Mouse (Mus musculus) layer of hippocampus, adult 9-10 months (tissue): ENCODE results near the gene Rere.

Experiments
- DNase-seq: peaks from one replicate; pipeline ENCODE4 v3.0.0; 2022; ENCODE audit warnings: low spot score

Rere gene

DNA sequence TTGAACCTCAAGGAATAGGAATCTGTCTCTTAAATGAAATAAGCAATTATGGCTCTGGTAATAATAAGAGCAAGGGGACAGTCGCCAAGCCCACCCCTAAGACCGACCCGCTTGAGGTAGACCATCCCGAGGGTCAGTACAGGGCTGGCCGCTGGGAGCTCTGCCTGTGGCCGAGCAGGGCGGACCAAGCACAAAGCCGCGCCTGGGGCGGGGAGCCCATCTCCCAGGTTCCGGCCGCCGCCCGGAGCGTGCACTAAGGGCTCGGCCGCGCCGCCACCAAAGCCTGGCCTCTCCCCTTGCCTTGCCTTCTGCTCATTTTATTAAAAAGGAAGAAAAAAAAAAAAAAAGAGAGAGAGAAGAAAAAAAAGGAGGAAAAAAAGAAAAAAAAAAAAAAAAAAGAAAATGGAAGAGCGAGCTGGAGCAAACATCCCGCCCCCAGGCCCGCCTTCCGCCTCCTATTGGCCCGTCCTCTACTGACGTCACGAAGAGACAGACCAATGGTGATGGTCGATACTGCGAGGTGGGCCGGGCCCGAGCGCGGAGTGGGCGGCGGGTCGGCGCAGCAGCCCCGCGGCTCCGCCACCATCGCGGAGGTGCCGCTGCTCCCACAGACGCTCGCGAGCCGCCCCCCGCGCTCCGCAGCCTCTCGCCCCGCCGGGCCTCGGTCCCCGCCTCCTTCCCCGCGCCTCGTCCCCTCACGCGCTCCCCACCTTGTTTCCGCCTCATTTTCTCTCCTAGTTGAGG lies at the start of gene Rere:
Gene Rere (plus strand): TSS at position 629 of the 744 bp plus-strand sequence.
- DNase-seq, result peak; percentile 97

DNA sequence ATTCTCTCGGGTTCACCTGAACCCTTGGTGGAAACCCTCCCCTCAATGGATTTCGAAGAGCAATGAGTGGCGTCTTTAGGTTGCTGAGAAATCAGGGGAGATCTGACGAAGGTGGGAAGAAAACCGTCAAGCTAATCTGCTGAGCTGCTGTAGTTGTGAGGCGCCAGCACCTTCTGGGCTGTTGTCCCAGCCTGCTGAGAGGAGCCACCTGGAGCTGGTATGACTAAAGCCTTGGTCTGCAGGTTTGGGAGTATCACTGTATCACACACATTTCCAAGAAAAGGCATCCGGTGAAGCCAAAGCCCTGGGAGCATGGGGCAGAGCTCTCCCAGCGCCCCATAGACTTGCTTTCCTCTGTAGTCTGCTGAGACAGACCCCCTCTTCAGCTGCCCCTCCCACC lies 49.6 kb upstream of the Rere start:
- DNase-seq, result no peak

DNA sequence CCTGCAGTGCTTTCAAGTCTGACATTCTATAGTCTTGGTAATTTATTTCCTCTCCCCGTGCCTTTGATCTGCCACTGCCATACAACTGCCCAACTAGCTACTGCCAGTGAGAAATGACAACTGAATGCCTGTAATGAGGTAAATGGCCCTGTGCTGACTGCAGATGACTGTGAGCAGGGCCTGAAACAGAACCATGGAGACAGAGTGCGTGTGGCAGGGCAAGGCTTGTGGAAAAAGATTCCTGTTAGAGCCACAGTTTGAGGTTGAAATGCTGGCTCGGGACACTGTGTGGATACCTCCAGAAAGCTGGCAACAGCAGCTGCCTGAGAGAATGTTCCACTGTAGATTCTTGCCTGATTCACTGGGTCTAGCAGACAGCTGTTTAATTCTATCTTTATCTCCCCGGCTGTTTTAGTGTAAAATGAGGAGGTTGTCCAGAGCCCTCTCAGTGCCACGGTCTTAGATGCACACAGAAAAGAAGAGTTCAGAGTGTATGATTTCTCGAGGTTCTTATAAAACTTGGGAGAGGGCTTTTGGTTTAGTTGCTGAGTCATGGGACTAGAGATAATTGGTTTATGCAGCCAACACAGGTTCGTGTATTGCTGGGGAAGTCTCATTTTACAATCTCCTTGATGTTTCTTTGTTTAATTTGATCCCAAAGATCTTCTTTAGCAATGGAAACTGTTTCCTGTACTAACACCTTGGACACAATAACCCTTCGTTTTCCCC lies 46.7 kb upstream of the Rere start:
- DNase-seq, result no peak

DNA sequence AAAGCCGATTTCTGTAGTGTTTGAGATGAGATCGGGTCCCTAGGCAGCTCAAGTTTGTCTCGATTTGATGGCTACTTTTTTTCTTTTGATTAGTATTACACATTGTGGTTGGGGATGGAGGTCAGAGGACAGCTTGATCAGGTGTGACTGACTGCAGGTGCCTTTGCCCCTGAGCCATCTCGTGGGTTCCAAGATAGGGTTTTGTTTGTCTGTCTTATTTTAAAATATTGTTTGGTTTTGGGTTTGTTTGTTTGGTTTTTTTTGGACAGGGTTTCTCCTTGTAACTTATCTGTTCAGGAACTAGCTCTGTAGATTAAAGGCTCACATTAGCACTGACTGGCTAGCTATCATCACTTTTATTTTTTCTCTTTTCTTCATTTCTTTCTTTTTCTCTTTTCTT lies 45.9 kb upstream of the Rere start:
- no peak for DNase-seq

DNA sequence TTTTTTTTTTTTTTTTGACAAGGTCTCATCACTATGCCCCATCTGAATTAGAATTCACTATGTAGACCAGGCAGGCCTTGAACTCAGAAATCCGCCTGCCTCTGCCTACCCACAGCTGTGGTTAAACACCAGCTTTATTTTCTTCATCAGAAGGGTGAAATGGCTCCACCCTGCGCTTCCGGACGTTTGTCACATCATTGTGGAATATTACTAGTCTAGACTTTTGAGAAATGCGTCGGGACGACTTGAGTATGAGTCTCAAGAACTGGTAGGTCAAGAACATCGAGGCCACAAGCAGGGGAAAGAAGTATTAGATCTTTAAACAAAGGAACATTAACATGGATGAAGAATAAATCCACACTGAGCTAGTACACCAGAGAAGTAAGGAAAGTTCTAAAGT lies 45.4 kb upstream of the Rere start:
- no peak for DNase-seq

DNA sequence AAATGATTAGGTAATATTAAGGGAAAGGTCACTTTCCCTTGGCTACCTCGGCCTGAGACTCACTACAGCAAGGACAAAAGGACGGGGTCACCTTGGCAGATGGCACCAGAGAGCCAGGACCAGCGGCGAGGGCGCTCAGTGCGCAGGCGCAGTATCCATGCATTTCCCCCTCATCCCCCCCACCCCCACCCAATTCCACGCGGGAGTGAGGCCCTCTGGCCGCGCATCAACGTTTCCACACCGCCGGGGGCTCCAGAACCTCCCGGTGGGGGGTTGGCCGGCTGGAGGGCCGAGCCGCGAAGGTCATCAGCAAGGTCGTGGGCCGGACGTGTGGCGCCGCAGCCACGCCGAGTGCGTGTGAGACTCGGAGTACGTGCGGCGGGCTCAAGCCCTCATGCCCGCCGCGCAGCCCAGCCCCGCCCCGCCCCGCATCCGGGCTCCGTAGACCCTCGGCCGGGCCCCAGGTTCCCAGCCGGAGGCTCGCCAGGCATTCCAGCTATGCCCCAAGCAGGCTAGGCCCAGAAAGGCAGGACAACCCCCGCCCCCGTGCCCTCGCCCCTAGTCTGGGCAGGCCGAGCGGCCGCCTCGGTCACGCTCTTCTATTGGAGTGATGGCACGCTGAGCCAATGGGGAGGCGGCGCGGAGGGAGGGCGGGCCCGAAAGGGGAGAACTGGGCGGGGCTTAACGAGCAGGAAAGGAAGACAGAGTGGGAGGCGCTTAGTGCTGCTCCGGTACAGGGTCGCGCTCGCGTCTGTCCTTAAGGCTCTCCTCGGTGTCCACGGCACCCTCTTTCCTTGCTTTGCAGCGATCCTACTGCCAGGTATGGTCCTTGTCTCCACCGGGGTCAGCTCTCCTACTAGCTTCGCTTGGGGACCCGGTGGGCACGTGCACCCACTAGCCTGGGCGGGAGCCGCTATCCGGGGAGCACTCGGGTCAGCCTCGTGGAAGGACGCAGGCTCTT lies 44.6 kb upstream of the Rere start, which contains the start of gene Eno1:
Gene Eno1 (plus strand): TSS at position 201 of the 961 bp plus-strand sequence.
- DNase-seq, result peak; percentile 94

DNA sequence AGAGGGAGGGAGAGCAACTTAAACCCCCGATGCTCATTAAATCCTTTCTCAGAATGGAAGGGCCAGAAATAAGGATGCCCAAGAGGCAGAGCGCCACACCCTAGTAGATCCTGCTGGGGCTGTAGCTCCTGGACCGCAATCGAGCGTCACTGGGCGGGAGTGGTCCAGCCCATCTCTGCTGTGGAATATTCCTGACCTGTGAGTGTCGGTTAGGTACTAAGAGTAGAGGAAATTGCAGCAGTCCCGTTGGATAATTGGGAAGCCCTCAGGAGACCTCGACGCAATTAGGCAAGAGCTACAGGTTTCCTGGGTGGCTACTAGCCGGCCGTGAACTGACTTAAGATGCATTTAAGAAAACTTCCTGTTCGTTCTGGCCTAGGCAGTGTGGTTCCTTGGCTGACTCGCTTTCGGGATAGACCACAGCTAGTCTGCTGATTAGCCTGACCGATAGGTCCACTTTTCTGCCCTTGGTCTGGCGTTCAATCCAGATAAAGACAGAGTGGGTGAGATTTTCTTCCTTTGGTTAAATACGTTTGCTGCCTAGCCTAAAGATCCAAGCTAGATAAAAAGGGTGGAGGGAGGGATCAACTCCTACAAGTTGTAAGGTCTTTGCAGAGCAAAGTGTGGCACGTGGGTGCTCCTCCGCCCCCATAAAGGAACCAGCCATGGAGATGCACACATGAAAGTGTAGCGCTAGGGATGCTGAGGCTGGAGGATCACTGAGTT lies 43.6 kb upstream of the Rere start:
- DNase-seq, result no peak

DNA sequence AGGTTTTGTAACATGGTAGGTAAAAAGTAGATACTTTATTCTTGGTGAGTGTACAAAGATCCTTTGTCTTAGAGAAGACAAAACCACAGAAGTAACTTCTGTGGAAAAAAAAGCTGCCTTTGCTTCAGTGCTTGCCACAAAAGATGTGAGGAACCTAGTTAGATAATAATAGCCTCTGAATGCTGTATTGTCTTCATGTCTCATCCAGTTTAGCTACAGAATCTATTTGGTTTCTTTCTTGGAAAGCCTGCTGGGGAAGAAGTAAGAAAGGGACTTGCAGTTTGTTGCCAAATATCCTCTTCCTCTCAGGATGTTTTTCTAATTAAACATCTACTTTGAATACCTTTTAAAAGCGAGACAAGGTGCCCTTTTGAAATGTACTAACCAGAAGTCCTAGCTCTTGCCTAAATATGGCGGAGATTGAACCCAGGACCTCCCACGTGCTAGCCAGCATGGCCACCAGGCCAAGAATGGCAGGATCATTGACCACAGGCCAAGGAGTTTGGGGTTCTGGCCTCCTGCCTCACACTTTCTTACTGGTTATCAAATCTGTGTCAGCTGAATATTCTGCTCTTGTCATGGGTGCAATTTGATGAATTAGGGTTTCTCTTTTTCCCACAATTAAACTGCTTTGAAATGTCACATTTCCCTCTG lies 42.9 kb upstream of the Rere start:
- DNase-seq, result no peak

DNA sequence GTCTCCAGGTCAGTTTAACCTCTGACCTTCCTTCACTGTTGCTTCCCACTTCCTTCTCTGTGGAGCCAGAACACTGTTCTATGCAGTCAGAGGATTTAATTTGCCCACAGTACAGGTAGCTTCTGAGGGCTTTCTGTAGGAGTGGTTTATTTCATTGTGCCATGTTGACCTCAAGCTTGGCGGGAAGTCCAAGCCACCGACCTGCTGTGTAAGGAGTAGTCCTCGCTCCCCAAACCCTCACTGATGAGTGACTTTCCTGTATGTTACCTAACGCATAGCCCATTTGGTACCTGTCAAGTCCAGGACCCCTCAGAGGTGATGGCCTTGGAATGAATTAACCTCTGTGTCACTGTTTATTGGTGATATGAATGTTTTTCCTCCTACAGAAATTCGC lies 42.4 kb upstream of the Rere start:
- DNase-seq, result no peak

DNA sequence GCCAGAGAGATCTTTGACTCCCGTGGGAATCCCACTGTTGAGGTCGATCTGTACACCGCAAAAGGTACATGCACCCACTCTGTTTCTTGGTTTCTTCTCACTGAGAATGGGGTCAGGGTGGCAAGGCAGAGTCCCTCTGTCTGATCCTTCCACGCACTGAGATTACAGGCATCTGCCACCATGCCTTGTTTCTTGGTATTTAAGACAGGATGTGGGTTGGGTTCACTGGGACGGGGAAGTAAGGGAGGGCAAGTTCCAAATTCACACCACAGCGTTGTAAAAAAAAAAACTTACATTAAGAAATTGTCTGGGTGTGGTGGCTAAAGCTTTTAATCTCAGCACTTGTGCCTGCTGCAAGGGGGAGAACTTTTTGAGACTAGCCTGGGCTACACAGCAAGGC lies 41.9 kb upstream of the Rere start:
- DNase-seq, result no peak

DNA sequence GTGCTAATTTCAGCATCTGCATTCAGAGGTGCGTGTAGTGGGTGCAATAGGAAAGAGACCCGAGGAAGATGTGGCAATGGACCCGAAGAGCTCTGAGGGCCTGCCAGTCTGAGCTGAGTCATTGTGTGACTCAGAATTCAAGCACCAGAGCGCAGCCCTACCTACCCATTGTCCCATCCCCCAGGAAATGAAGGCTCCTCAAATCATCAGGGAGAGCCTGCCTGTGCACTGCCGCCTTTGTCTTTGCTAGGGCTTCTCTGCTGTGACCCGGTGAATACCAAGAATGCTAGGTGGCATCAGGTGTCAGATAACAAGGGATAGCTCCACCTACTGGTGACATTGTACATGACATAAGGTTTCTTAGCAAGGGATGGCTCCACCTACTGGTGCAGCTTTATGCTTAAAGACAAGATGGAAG lies 41.5 kb upstream of the Rere start:
- DNase-seq, result peak; percentile 96

DNA sequence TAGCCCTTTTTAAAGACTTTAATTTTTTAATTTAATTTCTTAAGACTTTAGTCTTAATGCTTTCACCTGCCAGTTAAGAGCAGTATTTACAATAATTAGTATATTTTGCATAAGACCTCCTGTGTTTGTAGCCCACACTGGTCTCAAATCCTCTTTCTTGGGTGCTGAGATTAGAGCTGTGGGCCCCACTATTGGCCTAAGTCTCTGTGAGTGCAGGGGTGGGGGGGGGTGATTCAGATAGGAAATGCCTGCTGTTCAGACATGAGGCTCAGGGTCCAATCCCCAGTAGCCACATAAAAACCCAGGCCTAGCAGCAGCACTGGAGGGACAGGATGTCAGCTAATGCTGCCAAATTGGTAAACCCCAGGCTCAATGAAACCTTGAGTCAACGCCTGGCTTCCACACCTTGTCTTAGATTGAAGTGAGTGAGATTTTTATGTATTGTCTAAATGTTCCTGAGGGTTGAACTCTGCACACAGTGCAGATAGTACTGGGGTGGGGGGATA lies 41.0 kb upstream of the Rere start:
- DNase-seq, result no peak

DNA sequence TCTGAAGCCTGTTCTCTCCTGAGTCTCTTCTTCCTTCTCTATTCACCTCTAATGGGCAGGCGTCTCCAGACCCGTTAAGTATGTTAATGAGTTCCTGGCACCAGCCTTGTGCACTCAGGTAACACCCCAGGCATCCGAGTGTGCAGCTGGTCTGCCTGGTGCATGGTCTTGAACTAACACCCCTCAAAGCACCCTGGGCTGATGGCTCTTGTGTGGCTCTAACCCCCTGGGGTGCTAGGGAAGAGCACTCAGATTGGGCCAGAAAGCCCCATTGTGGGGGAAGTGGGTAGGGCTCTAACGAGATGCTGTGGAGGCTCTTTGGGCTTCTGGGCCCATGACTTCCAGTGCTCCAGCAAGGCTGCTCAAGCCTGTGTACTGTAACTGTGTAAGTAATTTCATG lies 39.7 kb upstream of the Rere start:
- no peak for DNase-seq

DNA sequence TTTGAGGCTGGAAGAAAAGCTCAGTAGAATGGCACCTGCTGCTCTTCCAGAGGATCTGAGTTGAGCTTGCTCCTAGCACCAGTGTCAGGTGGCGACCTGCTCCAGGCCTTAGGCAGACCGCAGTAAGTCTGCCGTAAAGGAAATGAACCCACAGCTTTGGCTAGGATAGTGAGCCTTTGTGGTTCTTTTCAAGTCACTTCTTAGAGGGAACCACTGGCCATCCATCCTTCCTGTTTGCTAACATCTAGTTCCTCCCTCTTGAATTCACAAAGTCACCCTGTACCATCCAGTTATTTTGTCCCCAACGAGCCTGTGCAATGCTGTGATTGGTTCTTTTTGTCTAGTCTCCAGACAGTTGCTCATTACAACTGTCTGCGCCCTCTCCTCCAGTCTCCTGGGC lies 38.7 kb upstream of the Rere start:
- DNase-seq, result no peak

DNA sequence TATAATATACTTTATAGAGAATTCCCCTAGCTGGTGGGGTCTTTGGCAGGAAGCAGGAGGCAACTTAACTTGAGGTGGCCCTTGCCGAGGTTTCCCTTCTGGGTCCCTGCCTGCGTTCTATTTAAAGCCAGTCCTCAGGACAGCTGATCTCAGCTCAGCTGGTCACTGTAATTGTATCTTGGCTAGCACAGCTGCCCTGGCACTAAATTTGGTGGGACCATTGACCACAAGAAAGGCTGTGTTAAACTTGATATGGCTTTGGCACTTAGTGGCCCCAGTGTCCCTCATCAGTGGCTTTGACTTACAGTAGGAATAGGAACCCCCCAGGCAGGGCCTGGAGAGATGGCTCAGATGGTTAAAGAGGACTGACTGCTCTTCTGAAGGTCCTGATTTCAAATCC lies 35.6 kb upstream of the Rere start:
- no peak for DNase-seq

DNA sequence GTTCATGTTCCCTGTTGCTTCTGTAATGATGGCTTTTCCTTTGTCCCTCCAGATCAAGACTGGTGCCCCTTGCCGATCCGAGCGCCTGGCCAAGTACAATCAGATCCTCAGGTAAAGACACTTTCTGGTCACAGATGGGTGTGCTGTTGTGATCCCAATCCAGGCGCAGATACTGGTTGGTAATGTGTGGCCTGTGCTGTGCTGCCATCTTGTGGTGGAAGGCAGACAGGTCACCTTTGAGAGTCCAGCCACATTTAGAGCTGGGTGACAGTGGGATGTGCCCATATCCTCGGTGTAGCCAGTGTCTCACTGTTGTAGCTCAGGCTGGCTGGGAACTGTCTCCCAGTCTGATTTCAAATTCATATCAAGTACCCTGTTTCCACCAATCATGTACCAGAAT lies 33.4 kb upstream of the Rere start:
- DNase-seq, result no peak

DNA sequence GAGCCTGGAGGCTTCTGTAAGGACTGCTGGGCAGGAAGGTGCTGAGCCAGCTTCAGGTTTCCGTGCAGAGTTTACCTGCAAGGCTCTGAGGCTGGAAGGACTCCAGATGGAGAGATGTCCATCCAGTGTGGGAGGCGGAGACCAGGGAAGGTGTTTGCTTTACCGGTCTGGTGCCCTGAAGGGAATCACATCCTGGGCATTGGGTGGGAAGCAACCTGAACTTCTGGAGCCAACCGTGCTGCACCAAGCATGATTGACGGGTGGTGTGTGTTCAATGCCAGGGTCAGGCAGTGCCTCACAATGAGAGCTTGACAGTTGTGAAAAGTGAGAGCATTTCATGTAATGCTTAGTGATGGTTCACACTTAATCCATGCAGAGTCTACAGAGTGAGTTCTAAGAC lies 32.5 kb upstream of the Rere start:
- DNase-seq, result no peak

DNA sequence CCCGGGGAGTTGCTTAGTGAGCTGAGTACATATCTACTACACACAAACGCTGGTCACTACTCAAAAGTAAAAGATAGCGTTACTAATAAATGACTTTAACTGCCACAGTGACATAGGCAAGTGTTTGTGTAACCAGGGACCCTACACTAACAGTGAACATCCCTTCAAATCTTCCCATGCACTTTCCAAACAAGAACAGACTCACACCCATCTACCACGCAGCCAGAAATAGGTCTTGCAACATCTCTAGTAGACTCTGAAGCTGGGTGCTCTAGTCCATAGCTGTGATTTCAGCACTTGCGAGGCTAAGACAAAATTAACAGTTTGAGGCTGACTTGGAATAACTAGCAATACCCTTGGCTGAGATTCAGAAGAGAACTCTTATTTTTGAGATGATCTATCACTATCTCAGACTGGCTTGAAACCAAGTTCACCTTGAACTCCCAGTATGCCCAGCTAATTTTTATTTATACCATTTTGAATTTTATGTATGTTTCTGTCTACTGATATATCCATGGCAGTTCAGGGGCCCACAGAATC lies 31.6 kb upstream of the Rere start:
- DNase-seq, result no peak

DNA sequence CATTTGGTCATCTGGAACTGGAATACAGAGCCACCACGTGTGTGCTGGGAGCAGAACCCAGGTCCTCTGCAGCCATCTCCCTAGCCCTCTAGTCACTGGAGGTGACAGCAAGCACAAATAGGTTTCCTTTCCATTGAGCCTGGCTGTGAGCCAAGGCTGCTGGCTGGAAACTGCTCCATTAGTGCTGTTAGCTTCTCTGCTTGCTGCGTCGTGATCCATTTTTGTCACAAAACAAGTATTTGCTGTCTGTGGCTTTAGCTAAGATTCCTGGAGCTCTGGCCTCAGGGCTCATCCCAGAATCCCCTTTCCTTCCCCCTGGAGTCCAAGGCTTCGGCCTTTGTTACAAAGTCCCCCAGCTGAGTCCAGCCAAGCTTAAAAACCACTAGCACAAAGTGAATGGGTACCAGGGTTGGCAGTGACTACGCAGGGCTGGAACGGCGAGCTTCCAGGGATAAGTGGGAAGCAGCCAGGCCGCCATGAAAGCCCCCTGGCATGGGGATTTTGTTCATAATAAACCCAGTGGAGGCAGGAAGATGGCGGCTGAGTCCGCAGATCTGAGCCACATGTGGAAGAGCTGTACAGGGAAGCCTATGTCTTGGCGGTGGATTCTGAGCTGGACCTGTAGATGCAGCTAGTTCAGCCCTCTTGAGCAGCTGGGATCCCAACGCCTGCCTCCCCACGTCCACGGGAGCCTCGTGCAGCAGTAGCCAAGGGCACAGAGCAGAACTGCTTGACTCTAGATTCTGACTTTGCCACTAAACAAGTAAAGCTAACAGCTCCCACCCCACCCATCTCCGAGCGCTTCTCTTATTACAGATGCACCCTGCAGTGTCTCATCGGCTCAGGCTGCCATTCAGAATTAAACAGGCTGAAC lies 30.7 kb upstream of the Rere start:
- DNase-seq, result no peak

DNA sequence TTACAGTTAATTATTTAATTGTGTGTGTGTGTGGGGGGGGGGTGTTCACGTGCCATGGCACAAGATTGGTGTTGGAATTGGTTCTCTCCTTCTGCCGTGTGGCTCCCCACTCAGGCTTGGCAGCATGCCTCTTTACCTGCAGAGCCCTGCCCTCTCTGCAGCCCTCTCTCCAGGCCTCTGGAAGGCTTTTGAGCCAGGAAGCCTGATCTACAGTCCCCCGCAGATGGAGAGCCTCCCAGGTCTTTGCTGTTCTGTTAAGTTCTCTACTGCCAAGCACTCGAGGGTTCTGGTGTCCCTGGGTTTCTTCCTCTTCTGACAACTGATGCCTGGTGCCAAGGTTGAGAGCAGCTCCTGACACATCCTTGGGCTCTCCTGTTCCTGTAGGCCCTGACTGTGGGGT lies 27.0 kb upstream of the Rere start:
- DNase-seq, result no peak
